Mouse (Mus musculus): Measurements from ENCODE around the gene Ank2. TPM values are rescaled to one million over a fixed set of nuclear protein-coding genes. Genes with fewer than 3 reads are reported as not detected.
A peak's percentile ranks its signal among the peaks of the same experiment; 100 is the strongest.

Ank2 gene
- polyA plus RNA-seq, 1 experiment: 352 TPM

- Histone ChIP-seq H3K4me1 (ENCODE audit: control insufficient read depth, insufficient read depth, low read length) (no peaks in the 10 kb centered on the region; the same call in 1 of the 2 replicates), H3K4me3 (ENCODE audit: insufficient read depth, low read length) (no peak overlapping the region), H3K27ac (ENCODE audit: insufficient read depth, low read length) (no peak overlapping the region)
- TF ChIP-seq CTCF (IDR thresholded peaks at IDR 0.05; ENCODE audit: extremely low read depth, insufficient read depth, low read length) (no peak), POLR2A (IDR thresholded peaks at IDR 0.05; ENCODE audit: extremely low read depth, insufficient read depth, low read length) (no peak)
These were observed 412.2 kb downstream of the Ank2 start for GRCm38 (mm10) chr3:127086834-127087506.

- no peak for TF ChIP-seq POLR2A (IDR thresholded peaks at IDR 0.05; ENCODE audit: extremely low read depth, insufficient read depth, low read length)
- Histone ChIP-seq H3K4me3 (ENCODE audit: insufficient read depth, low read length) (no peak overlapping the region), H3K27ac (ENCODE audit: insufficient read depth, low read length) (no peak overlapping the region), H3K4me1 (ENCODE audit: control insufficient read depth, insufficient read depth, low read length) (peaks cover 5% of the 10 kb centered on the region; the same call in 1 of the 2 replicates)
These were observed 421.8 kb downstream of the Ank2 start for GRCm38 (mm10) chr3:127077369-127077768.

- Histone ChIP-seq H3K27ac (ENCODE audit: insufficient read depth, low read length) (no peak overlapping the region), H3K4me3 (ENCODE audit: insufficient read depth, low read length) (no peak overlapping the region), H3K4me1 (ENCODE audit: control insufficient read depth, insufficient read depth, low read length) (peaks cover 10% of the 10 kb centered on the region)
- TF ChIP-seq POLR2A (IDR thresholded peaks at IDR 0.05; ENCODE audit: extremely low read depth, insufficient read depth, low read length) (no peak), CTCF (IDR thresholded peaks at IDR 0.05; ENCODE audit: extremely low read depth, insufficient read depth, low read length) (no peak)
These were observed 423.4 kb downstream of the Ank2 start for GRCm38 (mm10) chr3:127075531-127076280.

GRCm38 (mm10) chr3:127071471-127071870 lies 427.7 kb downstream of the Ank2 start:
- peaks cover 12% of the 10 kb centered on the region for H3K4me1 ChIP-seq (ENCODE audit: control insufficient read depth, insufficient read depth, low read length)
- no peak for TF ChIP-seq POLR2A (IDR thresholded peaks at IDR 0.05; ENCODE audit: extremely low read depth, insufficient read depth, low read length)
- no peak for TF ChIP-seq CTCF (IDR thresholded peaks at IDR 0.05; ENCODE audit: extremely low read depth, insufficient read depth, low read length)
- no peak overlapping the region for H3K27ac ChIP-seq (ENCODE audit: insufficient read depth, low read length)
- H3K4me3 ChIP-seq (ENCODE audit: insufficient read depth, low read length): no peak overlapping the region

- H3K27ac ChIP-seq (ENCODE audit: insufficient read depth, low read length): peak overlapping the region; percentile 20
These were observed 435.3 kb downstream of the Ank2 start for GRCm38 (mm10) chr3:127063654-127064386.

GRCm38 (mm10) chr3:127059671-127060070 lies 439.5 kb downstream of the Ank2 start:
- H3K4me1 ChIP-seq (ENCODE audit: control insufficient read depth, insufficient read depth, low read length): peaks cover 10% of the 10 kb centered on the region
- H3K27ac ChIP-seq (ENCODE audit: insufficient read depth, low read length): peak overlapping the region; percentile 56; the same call in 1 of the 2 replicates
- H3K4me3 ChIP-seq (ENCODE audit: insufficient read depth, low read length): no peak overlapping the region
- TF ChIP-seq POLR2A (IDR thresholded peaks at IDR 0.05; ENCODE audit: extremely low read depth, insufficient read depth, low read length): no peak
- TF ChIP-seq CTCF (IDR thresholded peaks at IDR 0.05; ENCODE audit: extremely low read depth, insufficient read depth, low read length): no peak

More at GRCm38 (mm10) chr3:127063654-127064386, 435.3 kb downstream of the Ank2 start:
- H3K4me3 ChIP-seq (ENCODE audit: insufficient read depth, low read length): no peak overlapping the region
- TF ChIP-seq CTCF (IDR thresholded peaks at IDR 0.05; ENCODE audit: extremely low read depth, insufficient read depth, low read length): no peak
- TF ChIP-seq POLR2A (IDR thresholded peaks at IDR 0.05; ENCODE audit: extremely low read depth, insufficient read depth, low read length): no peak
- peaks cover 10% of the 10 kb centered on the region for H3K4me1 ChIP-seq (ENCODE audit: control insufficient read depth, insufficient read depth, low read length)

- H3K4me1 ChIP-seq (ENCODE audit: control insufficient read depth, insufficient read depth, low read length): peaks cover 7% of the 10 kb centered on the region
- no peak overlapping the region for H3K4me3 ChIP-seq (ENCODE audit: insufficient read depth, low read length)
- H3K27ac ChIP-seq (ENCODE audit: insufficient read depth, low read length): no peak overlapping the region
- no peak for TF ChIP-seq CTCF (IDR thresholded peaks at IDR 0.05; ENCODE audit: extremely low read depth, insufficient read depth, low read length)
- TF ChIP-seq POLR2A (IDR thresholded peaks at IDR 0.05; ENCODE audit: extremely low read depth, insufficient read depth, low read length): no peak
These were observed 457.9 kb downstream of the Ank2 start for GRCm38 (mm10) chr3:127041288-127041687.

GRCm38 (mm10) chr3:127038570-127038969 lies 460.6 kb downstream of the Ank2 start:
- TF ChIP-seq CTCF (IDR thresholded peaks at IDR 0.05; ENCODE audit: extremely low read depth, insufficient read depth, low read length): no peak
- H3K4me3 ChIP-seq (ENCODE audit: insufficient read depth, low read length): no peak overlapping the region
- no peak overlapping the region for H3K27ac ChIP-seq (ENCODE audit: insufficient read depth, low read length)
- H3K4me1 ChIP-seq (ENCODE audit: control insufficient read depth, insufficient read depth, low read length): peaks cover 12% of the 10 kb centered on the region

- Histone ChIP-seq H3K4me3 (ENCODE audit: insufficient read depth, low read length) (no peak overlapping the region), H3K4me1 (ENCODE audit: control insufficient read depth, insufficient read depth, low read length) (peaks cover 11% of the 10 kb centered on the region), H3K27ac (ENCODE audit: insufficient read depth, low read length) (peak overlapping the region; percentile 27; the same call in 1 of the 2 replicates)
- TF ChIP-seq CTCF (IDR thresholded peaks at IDR 0.05; ENCODE audit: extremely low read depth, insufficient read depth, low read length) (no peak), POLR2A (IDR thresholded peaks at IDR 0.05; ENCODE audit: extremely low read depth, insufficient read depth, low read length) (no peak)
These were observed 463.0 kb downstream of the Ank2 start for GRCm38 (mm10) chr3:127036118-127036517.

All from cortical plate, adult 2 months (tissue).